Mouse (Mus musculus) megakaryocyte, embryonic 14.5 days (primary cell): ENCODE measurements around the gene Mavs. TPM values are rescaled to one million over a fixed set of nuclear protein-coding genes. Genes with fewer than 3 reads are reported as not detected.
A peak's percentile ranks its signal among the peaks of the same experiment; 100 is the strongest.

Experiments
- H3K27me3 ChIP-seq: replicated peaks from 2 replicates; pipeline ENCODE3; 2012; ENCODE audit warnings: inconsistent platforms
- H3K36me3 ChIP-seq: replicated peaks from 2 replicates; pipeline ENCODE3; 2012; ENCODE audit warnings: low read length, inconsistent platforms, mixed read lengths
- H3K4me1 ChIP-seq: 2 replicates; pipeline ENCODE4 v1.6.1; 2012; ENCODE audit warnings: inconsistent platforms
- H3K4me3 ChIP-seq: replicated peaks from 2 replicates; pipeline ENCODE3; 2012; ENCODE audit warnings: moderate library complexity, mild to moderate bottlenecking, inconsistent platforms
- H3K9me3 ChIP-seq: 2 replicates; pipeline ENCODE4 v1.6.1; 2012; ENCODE audit warnings: inconsistent platforms
- FLI1 ChIP-seq: IDR thresholded peaks from 2 replicates; pipeline ENCODE4 v1.6.1; 2012; ENCODE audit warnings: low read length, inconsistent platforms, mixed read lengths
- GATA1 ChIP-seq: IDR thresholded peaks from 3 replicates; pipeline ENCODE4 v1.6.1; 2012; ENCODE audit warnings: mixed read lengths, low read length, inconsistent platforms, borderline replicate concordance
- polyA plus RNA-seq: library from polyadenylated mRNA; stranded (reverse); fragments of >175 nt; gene quantifications from 2 replicates; pipeline ENCODE4 v1.2.3, GENCODE M21; 2012; ENCODE audit warnings: low replicate concordance; ENCODE audit not compliant: insufficient read depth

Mavs gene
- polyA plus RNA-seq, 1 experiment = 12.8 TPM

DNA sequence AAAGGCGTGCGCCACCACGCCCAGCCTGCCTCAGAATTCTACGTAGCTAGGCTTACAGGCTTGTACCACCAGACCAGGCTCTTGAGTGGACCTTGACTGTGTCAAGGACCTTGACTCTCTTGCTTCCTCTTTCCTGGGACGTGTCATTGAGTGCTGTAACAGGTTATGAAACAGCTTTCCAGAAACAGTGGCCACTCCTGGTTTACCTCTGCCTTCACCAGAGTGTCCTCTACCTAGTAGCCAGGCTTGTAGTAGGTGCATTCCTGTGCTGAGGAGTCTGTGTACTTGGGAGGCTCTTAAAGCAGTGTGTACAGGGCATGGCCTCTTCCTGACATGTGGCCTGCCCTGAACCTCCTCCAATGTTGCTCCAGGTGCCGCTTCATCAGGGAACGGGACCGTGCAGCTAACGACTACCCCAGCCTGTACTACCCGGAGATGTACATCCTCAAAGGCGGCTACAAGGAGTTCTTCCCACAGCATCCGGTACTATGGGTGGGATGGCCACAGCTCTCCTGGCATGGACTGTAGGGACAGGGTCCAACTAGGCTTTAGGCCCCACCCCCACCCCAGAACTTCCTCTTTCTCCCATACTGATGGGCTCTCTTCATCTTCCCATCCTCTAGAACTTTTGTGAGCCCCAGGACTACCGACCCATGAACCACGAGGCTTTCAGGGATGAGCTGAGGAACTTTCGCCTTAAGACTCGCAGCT lies 37.1 kb upstream of the Mavs start:
- H3K9me3 ChIP-seq = peaks cover 13% of the 10 kb centered on the region
- H3K27me3 ChIP-seq = no peaks in the 10 kb centered on the region
- no peak overlapping the region for H3K4me3 ChIP-seq
- TF ChIP-seq GATA1 (no peak), FLI1 (no peak)
- peaks cover 92% of the 10 kb centered on the region for H3K36me3 ChIP-seq
- H3K4me1 ChIP-seq = peaks cover 7% of the 10 kb centered on the region; the same call in 1 of the 2 replicates

DNA sequence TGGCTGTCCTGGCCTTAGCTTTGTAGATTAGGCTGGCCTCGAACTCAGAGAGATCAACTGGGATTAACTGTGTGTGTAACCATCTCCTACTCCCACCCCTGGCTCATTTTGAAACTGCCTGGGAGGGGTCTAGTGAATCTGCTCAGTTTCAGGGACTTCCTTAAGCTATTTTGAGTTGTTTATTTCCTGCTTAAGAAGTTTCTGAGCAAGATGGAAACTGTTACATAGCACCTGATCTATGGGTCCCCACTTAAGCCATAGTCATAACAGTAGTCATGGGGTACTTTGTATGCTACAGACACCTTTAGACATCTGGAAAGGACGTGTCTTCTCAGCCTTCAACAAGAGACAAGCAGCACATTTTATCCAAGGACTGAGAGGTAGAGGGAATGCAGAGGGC lies 33.2 kb upstream of the Mavs start:
- Histone ChIP-seq H3K4me3 (no peak overlapping the region), H3K9me3 (peaks cover 13% of the 10 kb centered on the region), H3K27me3 (peaks cover 7% of the 10 kb centered on the region), H3K4me1 (peaks cover 22% of the 10 kb centered on the region), H3K36me3 (peaks cover 61% of the 10 kb centered on the region)
- TF ChIP-seq FLI1 (no peak), GATA1 (no peak)

DNA sequence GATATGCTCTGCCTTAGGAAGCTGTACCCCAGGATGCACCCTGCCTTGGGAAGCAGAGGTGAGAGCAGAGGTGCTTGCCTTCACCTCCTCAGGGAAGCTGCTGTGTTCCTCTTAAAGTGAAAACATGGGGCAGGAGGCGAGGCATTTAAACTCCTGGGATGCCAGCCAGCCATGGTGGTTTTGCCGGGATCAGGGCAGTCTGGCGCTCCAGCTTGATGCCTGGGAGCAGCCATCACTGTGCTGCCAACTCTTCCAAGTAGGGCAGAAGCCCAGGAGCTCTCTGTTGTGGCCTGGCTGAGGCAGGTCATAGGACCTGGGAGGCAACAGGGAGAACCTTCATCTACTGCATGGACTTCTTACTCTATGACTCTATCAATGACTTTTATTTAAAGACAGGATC lies 32.6 kb upstream of the Mavs start:
- peaks cover 56% of the 10 kb centered on the region for H3K36me3 ChIP-seq
- H3K4me3 ChIP-seq = no peak overlapping the region
- peaks cover 13% of the 10 kb centered on the region for H3K9me3 ChIP-seq
- peaks cover 9% of the 10 kb centered on the region for H3K27me3 ChIP-seq
- H3K4me1 ChIP-seq = peaks cover 28% of the 10 kb centered on the region
- TF ChIP-seq GATA1 (no peak), FLI1 (no peak)

DNA sequence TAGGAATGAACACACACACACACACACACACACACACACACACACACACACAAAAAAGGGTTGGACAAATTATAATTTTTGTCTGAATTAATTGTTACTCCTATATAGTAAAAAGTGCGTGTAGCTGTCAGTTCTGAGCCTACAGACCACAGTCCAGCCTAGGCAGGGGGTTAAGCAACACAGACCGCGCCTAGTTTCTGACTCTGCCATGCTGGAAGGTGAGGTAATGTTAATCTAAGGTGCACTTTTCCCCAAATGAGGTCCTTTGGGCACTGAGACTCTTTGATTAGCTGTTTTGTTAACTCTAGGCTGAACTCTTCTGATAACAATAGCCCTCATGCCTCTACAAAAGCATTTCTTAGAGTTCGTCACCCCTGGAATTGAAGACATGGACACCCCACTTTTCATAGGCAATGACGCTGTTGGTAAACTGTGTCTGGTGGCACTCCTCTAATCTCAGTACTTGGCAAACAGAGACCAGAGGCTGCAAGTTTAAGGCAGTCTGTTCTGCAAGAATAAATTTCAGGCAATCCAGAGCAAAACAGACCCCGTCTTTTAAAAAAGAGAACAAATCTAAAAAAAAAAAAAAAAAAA lies 29.9 kb upstream of the Mavs start:
- Histone ChIP-seq H3K4me1 (peaks cover 43% of the 10 kb centered on the region), H3K36me3 (peaks cover 32% of the 10 kb centered on the region)
- TF ChIP-seq GATA1 = no peak
- TF ChIP-seq FLI1 = no peak

DNA sequence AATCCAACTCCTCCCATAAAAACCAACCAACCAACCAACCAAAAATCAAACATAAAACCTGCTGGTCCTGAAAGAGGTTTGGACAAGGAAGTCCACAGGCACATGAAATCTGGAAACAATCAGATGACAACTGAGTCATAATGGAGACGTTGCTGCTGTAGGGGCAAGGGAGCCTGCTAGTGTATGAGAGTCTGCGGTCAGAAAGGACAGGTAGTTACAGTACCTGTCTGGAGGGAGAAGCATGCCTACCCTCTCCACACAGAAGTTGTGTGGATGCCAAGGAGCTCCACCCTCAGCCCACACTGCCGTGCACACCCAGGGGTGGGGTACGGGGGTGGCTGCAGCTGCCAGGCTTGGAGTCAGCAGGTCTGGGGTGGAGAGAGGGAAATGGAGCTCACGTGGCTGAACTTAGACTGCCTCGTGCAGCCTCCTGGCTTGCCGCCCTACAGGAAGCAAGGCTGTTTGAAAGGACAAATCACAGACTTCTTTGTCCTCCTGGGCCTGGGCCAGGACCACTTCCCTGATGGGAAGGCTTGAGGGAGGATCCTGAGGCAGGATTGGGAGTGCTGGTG lies 29.4 kb upstream of the Mavs start:
- peaks cover 27% of the 10 kb centered on the region for H3K36me3 ChIP-seq
- no peak for TF ChIP-seq GATA1
- no peak for TF ChIP-seq FLI1
- peak overlapping the region; percentile 54 for H3K4me3 ChIP-seq
- H3K9me3 ChIP-seq = peaks cover 13% of the 10 kb centered on the region
- H3K4me1 ChIP-seq = peaks cover 49% of the 10 kb centered on the region
- peaks cover 11% of the 10 kb centered on the region for H3K27me3 ChIP-seq

More for the DNA sequence above, 29.9 kb upstream of the Mavs start:
- H3K27me3 ChIP-seq = peaks cover 11% of the 10 kb centered on the region
- peaks cover 13% of the 10 kb centered on the region for H3K9me3 ChIP-seq
- no peak overlapping the region for H3K4me3 ChIP-seq

DNA sequence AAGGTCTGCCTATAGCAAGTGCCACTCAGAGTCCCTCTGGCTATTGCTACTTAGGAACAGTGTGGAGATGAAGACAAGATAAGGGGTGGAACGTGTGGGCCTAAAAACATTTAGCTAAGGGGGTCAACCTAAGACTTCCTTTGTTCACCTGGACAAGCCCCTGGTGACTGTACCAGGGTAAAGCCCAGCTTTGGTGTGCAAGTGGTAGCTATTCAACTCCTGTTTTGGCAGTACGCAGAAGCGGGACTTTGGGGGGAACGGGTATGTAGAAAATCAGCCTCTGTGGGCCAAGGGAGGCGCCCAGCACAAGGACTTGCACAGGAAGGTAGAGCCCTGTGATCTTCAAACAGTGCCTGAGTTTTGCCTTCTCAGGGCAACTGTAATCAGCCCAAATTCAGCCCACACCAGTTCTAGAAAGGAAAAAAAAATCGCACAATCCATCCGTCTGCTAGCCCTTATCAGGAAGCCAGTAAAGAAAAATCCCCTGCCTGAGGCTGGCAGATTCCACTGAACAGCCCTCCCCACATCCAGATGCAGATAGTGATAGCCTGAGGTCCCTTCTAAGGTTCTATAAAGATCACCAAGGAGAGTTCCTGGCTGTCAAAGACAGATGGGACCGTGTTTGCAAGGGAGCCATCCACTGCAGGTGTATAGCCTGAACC lies 28.2 kb upstream of the Mavs start:
- Histone ChIP-seq H3K4me3 (no peak overlapping the region), H3K36me3 (peaks cover 16% of the 10 kb centered on the region), H3K4me1 (peaks cover 55% of the 10 kb centered on the region), H3K27me3 (peaks cover 11% of the 10 kb centered on the region), H3K9me3 (peaks cover 6% of the 10 kb centered on the region)
- TF ChIP-seq FLI1 (no peak), GATA1 (no peak)

DNA sequence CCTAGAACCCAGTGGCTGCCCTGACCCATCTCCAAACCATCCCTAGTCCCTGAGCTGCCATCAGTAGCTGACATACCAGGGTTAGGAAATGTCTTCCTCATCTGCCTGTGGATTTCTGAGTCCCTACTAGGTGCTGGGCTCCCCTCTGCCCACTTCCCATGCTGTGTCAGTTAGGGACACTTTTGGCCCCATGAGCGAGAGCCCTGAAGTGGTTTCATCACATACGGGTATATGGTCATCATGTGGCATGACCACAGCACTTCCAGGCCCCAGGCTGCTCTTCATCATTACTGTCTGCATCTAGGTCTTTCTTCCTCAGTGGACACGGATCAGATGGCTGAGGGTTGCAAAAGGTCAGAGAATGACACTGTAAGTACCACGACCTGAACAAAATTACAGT lies 27.1 kb upstream of the Mavs start, which contains the start of gene Ap5s1:
TSS of gene Ap5s1 (plus strand) at position 301 of the 400 bp plus-strand sequence.
- peak within 1 kb of the TSS; percentile 1 for H3K4me3 ChIP-seq
- TF ChIP-seq GATA1 (no peak), FLI1 (no peak)
- no peaks in the 10 kb centered on the region for H3K9me3 ChIP-seq
- peaks cover 65% of the 10 kb centered on the region for H3K4me1 ChIP-seq
- peaks cover 8% of the 10 kb centered on the region for H3K36me3 ChIP-seq
- peaks cover 11% of the 10 kb centered on the region for H3K27me3 ChIP-seq

DNA sequence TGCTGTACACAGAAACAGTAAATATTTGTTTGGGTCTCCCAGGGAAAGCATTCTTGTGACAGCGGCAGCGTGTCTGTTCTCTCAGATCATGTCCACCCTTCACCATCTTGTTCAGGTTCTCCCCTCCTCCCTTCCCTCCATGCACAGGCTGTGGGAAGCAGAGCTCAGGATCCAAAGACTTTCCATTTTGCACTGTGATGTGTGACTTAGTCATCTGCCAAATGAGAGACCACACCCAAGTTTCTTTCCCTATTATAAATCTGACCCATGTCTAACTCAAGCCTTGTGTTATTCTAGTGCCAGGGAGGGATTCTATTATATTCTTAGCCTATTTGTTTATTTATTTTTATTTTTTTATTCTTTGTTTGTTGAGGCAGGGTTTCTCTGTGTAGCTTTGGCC lies 25.5 kb upstream of the Mavs start:
- Histone ChIP-seq H3K9me3 (no peaks in the 10 kb centered on the region), H3K4me1 (peaks cover 80% of the 10 kb centered on the region), H3K4me3 (no peak overlapping the region), H3K36me3 (peaks cover 17% of the 10 kb centered on the region), H3K27me3 (peaks cover 11% of the 10 kb centered on the region)
- TF ChIP-seq GATA1 (no peak), FLI1 (no peak)

DNA sequence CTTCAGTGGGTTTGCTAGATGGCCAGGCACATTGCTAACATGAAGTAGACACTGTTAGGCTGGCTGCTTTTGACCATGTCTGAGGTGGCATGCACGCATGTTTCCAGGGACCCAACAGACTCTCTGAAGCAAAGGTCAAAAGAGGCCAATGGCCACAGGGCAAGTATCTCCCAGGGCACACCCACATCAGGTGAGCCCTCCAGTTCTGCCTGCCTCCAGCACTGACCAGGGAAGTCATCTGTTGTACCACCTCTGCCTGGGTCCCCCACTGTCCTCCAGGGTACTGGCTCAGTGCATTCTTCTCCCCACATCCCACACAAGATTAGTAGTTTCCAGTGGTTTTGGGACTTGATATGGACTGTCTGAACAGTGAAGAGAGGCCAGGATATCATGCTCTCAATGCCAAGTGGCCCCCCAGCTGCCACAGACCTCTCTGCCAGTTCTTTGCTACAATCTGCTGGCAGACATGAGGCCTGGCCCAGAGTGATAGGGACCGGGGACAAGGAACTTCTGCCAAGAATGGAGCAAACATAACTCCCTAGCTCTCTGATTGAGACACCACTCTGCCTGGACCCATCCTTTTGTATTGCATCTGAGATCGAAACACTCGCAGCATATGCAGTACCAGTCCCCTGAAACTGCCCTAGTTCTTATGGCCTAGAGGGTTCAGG lies 24.6 kb upstream of the Mavs start:
- peak overlapping the region; percentile 94 for H3K4me3 ChIP-seq
- peaks cover 87% of the 10 kb centered on the region for H3K4me1 ChIP-seq
- H3K27me3 ChIP-seq = peaks cover 10% of the 10 kb centered on the region
- no peaks in the 10 kb centered on the region for H3K9me3 ChIP-seq
- TF ChIP-seq GATA1 = no peak
- no peak for TF ChIP-seq FLI1
- peaks cover 25% of the 10 kb centered on the region for H3K36me3 ChIP-seq
